Mouse (Mus musculus) liver, postnatal 0 days (tissue): ENCODE results near the gene Dhrs3. TPM values are rescaled to one million over a fixed set of nuclear protein-coding genes. Genes with fewer than 3 reads are reported as not detected.

ENCODE experiments used
- ATAC-seq: fragments of 200-750 bp; cut with Nextera tagmentation; 2 replicates; pipeline ENCODE4 v1.8.0; 2017; ENCODE audit warnings: mild to moderate bottlenecking, moderate library complexity
- DNase-seq: peaks from one replicate; pipeline ENCODE4 v3.0.0-alpha.2; 2016
- H3K27ac ChIP-seq: fragments of 300-500 bp; sonication (generic); 2 replicates; pipeline ENCODE4 v1.5.1; 2014; ENCODE audit warnings: antibody characterized with exemption, moderate library complexity, mild to moderate bottlenecking, low read depth
- H3K27me3 ChIP-seq: fragments of 300-500 bp; sonication (generic); 2 replicates; pipeline ENCODE4 v1.6.1; 2014; ENCODE audit warnings: low read length, control low read depth, mixed read lengths; ENCODE audit not compliant: insufficient read depth
- H3K36me3 ChIP-seq: fragments of 300-500 bp; sonication (generic); replicated peaks from 2 replicates; pipeline ENCODE4 v1.6.1; 2014; ENCODE audit warnings: mild to moderate bottlenecking, control low read depth, low read length, moderate library complexity, mixed read lengths; ENCODE audit not compliant: insufficient read depth
- H3K4me1 ChIP-seq: fragments of 300-500 bp; sonication (generic); 2 replicates; pipeline ENCODE4 v1.6.1; 2014; ENCODE audit warnings: antibody characterized with exemption, mild to moderate bottlenecking, control low read depth; ENCODE audit not compliant: insufficient read depth
- H3K4me2 ChIP-seq: fragments of 300-500 bp; sonication (generic); 2 replicates; pipeline ENCODE4 v1.6.1; 2014; ENCODE audit warnings: low read depth, mild to moderate bottlenecking, low read length, moderate library complexity, mixed read lengths
- H3K4me3 ChIP-seq: fragments of 300-500 bp; sonication (generic); 2 replicates; pipeline ENCODE4 v1.5.1; 2014; ENCODE audit warnings: low read depth, low read length
- H3K9ac ChIP-seq: fragments of 300-500 bp; sonication (generic); replicated peaks from 2 replicates; pipeline ENCODE4 v1.6.1; 2014; ENCODE audit warnings: mild to moderate bottlenecking, moderate library complexity
- H3K9me3 ChIP-seq: fragments of 300-500 bp; sonication (generic); 2 replicates; pipeline ENCODE4 v1.6.1; 2016; ENCODE audit warnings: mild to moderate bottlenecking, control low read depth, low read length, mixed read lengths
- CTCF ChIP-seq: sonication (generic); IDR thresholded peaks from 2 replicates; pipeline ENCODE4 v1.5.1; 2016; ENCODE audit warnings: antibody characterized with exemption, low read depth
- EP300 ChIP-seq: IDR thresholded peaks from 2 replicates; pipeline ENCODE4 v1.6.1; 2016; ENCODE audit warnings: antibody characterized with exemption, low read depth, mild to moderate bottlenecking
- WGBS: fragments of 180-500 bp; shearing (Covaris S2); extraction: QIAGEN DNeasy Blood & Tissue Kit; methylation state at CpG from one replicate; pipeline ENCODE4 v1.1.7; 2014; ENCODE audit not compliant: insufficient replicate concordance; 5-methylcytosine and 5-hydroxymethylcytosine counted together
- polyA plus RNA-seq: library from polyadenylated mRNA; unstranded; fragments of >200 nt; fragmentation: Nextera tagmentation; extraction: Ambion mirVana; gene quantifications from 2 replicates; pipeline ENCODE4 v1.2.1, GENCODE M21; 2015

Dhrs3 gene
- polyA plus RNA-seq, 1 experiment from 2014 or later = 49.8 TPM

- ATAC-seq = peak; percentile 87
- DNase-seq = peak; percentile 87
- H3K27ac ChIP-seq = peak overlapping the region; percentile 90
Observed at GRCm38 (mm10) chr4:144960188-144960904, 67.7 kb downstream of the Dhrs3 start.

DNA sequence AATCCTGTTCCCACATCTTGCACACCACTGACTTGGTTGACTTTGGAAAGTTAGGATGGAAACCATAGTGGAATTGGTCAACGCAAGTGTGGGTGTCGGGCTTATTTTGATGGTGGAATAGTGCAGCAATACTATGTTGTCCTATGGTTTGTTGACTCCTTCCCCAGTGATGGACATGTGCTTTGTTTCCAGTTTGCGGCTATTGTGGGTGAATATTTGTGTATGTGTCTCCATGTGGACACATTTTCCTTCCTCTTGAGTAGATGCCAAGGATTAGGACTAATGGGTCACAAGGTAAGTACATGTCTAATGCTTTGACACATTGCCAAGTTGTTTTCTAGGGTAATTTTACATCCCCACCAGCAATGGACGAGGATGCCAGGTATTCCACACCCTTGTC is 68.6 kb downstream of the Dhrs3 start:
- no peaks in the 10 kb centered on the region for H3K9me3 ChIP-seq
- peak overlapping the region; percentile 11 for H3K4me2 ChIP-seq
- WGBS = 71% methylated on average over 4 of the region's 4 CpGs
- TF ChIP-seq EP300 (no peak), CTCF (no peak)
- H3K4me3 ChIP-seq = no peak overlapping the region
- DNase-seq (no peak), ATAC-seq (no peak)
- H3K27me3 ChIP-seq = no peaks in the 10 kb centered on the region
- peaks cover 10% of the 10 kb centered on the region for H3K4me1 ChIP-seq
- peak overlapping the region; percentile 90 for H3K27ac ChIP-seq
- no peak overlapping the region for H3K9ac ChIP-seq
- H3K36me3 ChIP-seq = no peaks in the 10 kb centered on the region

More at GRCm38 (mm10) chr4:144960188-144960904, 67.7 kb downstream of the Dhrs3 start:
- Histone ChIP-seq H3K9me3 (no peaks in the 10 kb centered on the region), H3K4me2 (peak overlapping the region; percentile 38), H3K4me3 (no peak overlapping the region), H3K36me3 (no peaks in the 10 kb centered on the region), H3K4me1 (peaks cover 13% of the 10 kb centered on the region), H3K27me3 (no peaks in the 10 kb centered on the region), H3K9ac (no peak overlapping the region)
- 50% methylated on average over 8 of the region's 8 CpGs for WGBS
- TF ChIP-seq CTCF (no peak), EP300 (peak; percentile 94)

DNA sequence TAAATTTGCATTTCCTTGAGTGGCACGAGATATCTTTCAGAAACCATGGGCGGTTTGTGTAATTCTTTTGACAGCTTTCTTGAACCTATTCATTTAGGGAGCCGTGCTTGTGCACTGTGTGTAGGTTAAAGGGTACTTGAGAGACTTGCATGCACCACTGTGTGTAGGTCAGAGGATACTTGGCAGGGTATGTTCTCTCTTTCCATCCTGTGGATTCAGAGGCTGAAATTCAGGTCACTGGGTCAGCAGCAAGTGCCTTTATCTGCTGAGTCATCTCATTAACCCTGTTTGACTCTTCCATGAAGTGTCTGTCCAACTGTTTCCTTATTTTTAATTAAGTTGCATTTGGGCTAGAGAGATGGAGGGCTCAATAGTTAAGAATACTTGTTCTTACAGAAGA is 69.1 kb downstream of the Dhrs3 start:
- Histone ChIP-seq H3K9me3 (no peaks in the 10 kb centered on the region), H3K27ac (peak overlapping the region; percentile 90), H3K4me1 (peaks cover 7% of the 10 kb centered on the region; the same call in 1 of the 2 replicates), H3K27me3 (no peaks in the 10 kb centered on the region), H3K36me3 (no peaks in the 10 kb centered on the region; the same call in 1 of the 2 replicates), H3K4me3 (no peak overlapping the region), H3K4me2 (0 out of 2 replicates have a peak overlapping the region, but pooled peaks have one; percentile 11), H3K9ac (no peak overlapping the region)
- TF ChIP-seq EP300 = no peak
- no peak for TF ChIP-seq CTCF
- ATAC-seq (no peak), DNase-seq (no peak)
- 68% methylated on average over 3 of the region's 3 CpGs for WGBS

GRCm38 (mm10) chr4:144965255-144965654 is 72.6 kb downstream of the Dhrs3 start:
- no peak for TF ChIP-seq EP300
- no peak for TF ChIP-seq CTCF
- no peak overlapping the region for H3K27ac ChIP-seq
- H3K9ac ChIP-seq = no peak overlapping the region
- DNase-seq (no peak), ATAC-seq (no peak)
- H3K4me3 ChIP-seq = no peak overlapping the region
- WGBS = 80% methylated on average over 2 of the region's 2 CpGs
- H3K36me3 ChIP-seq = no peaks in the 10 kb centered on the region; the same call in 1 of the 2 replicates
- H3K9me3 ChIP-seq = no peaks in the 10 kb centered on the region
- H3K4me2 ChIP-seq = no peak overlapping the region
- no peaks in the 10 kb centered on the region for H3K4me1 ChIP-seq
- H3K27me3 ChIP-seq = no peaks in the 10 kb centered on the region

DNA sequence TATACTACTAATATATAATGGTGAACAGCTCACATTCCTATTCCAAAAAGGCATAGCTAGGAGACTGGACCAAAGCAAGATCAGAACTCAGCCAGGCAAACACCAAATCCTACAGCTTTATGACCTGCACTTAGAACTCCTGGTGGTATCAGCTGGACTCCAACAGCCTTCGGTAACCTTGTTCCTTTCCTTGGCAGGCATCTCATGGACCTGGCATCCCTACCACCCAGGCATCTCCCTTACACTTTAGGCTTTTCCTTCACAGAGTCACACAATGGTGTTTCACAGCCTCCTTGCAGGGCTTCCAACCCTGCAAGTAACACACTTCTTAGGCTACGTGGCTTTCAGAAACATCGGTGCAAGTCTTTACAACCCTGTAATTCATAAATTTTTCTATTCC is 75.7 kb downstream of the Dhrs3 start:
- H3K36me3 ChIP-seq = no peaks in the 10 kb centered on the region; the same call in 1 of the 2 replicates
- WGBS = 80% methylated on average over 3 of the region's 3 CpGs
- TF ChIP-seq EP300 (no peak), CTCF (no peak)
- H3K27ac ChIP-seq = no peak overlapping the region
- peaks cover 3% of the 10 kb centered on the region; the same call in 1 of the 2 replicates for H3K4me1 ChIP-seq
- ATAC-seq = no peak
- H3K9me3 ChIP-seq = no peaks in the 10 kb centered on the region
- DNase-seq = no peak
- no peak overlapping the region for H3K4me2 ChIP-seq
- H3K4me3 ChIP-seq = no peak overlapping the region
- H3K9ac ChIP-seq = no peak overlapping the region
- no peaks in the 10 kb centered on the region for H3K27me3 ChIP-seq

DNA sequence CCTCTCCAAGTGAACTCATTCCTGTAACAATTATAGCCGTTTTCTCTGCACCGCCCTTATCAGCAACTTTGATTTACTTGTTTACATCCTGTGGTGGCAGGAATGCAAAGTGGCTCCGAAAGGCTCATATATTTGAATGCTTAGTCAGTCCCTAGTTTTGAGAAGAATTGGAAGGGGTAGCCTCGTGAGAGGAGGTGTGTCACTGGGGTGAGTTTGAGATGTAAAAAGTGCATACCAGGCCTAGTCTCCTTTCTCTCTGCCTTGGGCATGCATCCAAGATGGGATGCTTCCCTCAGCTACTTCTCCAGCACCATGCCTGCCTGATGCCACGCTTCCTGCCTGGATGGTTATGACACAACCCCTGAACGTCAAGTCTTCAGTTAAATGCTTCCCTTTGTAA is 76.4 kb downstream of the Dhrs3 start:
- no peak overlapping the region for H3K4me2 ChIP-seq
- H3K4me3 ChIP-seq = no peak overlapping the region
- H3K27me3 ChIP-seq = no peaks in the 10 kb centered on the region
- no peak overlapping the region for H3K9ac ChIP-seq
- ATAC-seq = no peak
- no peaks in the 10 kb centered on the region for H3K9me3 ChIP-seq
- DNase-seq = no peak
- 48% methylated on average over 6 of the region's 6 CpGs for WGBS
- no peak for TF ChIP-seq CTCF
- no peak for TF ChIP-seq EP300
- H3K4me1 ChIP-seq = peaks cover 3% of the 10 kb centered on the region; the same call in 1 of the 2 replicates
- H3K36me3 ChIP-seq = no peaks in the 10 kb centered on the region; the same call in 1 of the 2 replicates
- no peak overlapping the region for H3K27ac ChIP-seq
